ENCODE assay signal across 13 mouse cellular contexts in the genomic region with DNA sequence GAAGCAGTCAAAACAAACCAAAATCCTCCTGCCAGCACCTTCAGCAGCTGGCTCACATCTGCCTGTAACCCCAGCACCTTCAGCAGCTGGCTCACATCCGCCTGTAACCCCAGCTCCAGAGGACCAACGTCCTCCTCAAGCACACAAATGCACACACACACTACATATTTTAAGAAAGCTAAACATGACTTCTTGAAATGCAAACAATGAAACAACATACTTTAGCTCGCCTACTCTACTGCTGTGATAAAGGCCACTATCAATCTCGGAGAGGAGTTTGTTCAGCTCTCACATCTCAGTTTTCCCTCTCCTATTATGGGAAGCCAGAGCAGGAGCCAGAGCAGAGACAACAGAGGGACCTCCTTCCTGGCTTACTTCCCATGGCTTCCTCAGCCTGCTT.
"Had no signal": no experiment of that assay in that cellular context is flagged by ENCODE, and none has a peak within 500 bp of the region (broad histone marks: within the 10 kb centered on the region; RNA-seq: fewer than 3 reads in every experiment).

No protein-coding gene starts in this region.

- DNase-seq: kidney, adult 9 months; layer of hippocampus, adult 9-11 months; layer of hippocampus, postnatal 36 days; midbrain, embryonic 14.5 days; right cerebral cortex, adult 18-20 months; right cerebral cortex, postnatal 25 days; thymus, postnatal 4 days had no signal

- H3K9ac ChIP-seq: limb, embryonic 15.5 days; liver, embryonic 12.5 days; neural tube, embryonic 15.5 days had no signal

- ATAC-seq: hindbrain, postnatal 0 days; liver, embryonic 12.5 days had no signal

- H3K27ac ChIP-seq: hindbrain, postnatal 0 days; limb, embryonic 15.5 days; liver, embryonic 12.5 days; midbrain, embryonic 10.5 days; neural tube, embryonic 15.5 days had no signal

- H3K4me3 ChIP-seq: limb, embryonic 15.5 days; liver, embryonic 12.5 days; midbrain, embryonic 10.5 days; myocyte; neural tube, embryonic 15.5 days had no signal

- H3K27me3 ChIP-seq: limb, embryonic 15.5 days; liver, embryonic 12.5 days; neural tube, embryonic 15.5 days had no signal

- H3K9me3 ChIP-seq: limb, embryonic 15.5 days; liver, embryonic 12.5 days; midbrain, embryonic 10.5 days; neural tube, embryonic 15.5 days had no signal

- H3K4me1 ChIP-seq: limb, embryonic 15.5 days; liver, embryonic 12.5 days; midbrain, embryonic 10.5 days had no signal

- H3K4me2 ChIP-seq: limb, embryonic 15.5 days; liver, embryonic 12.5 days; neural tube, embryonic 15.5 days had no signal

- H3K36me3 ChIP-seq: limb, embryonic 15.5 days; liver, embryonic 12.5 days; midbrain, embryonic 10.5 days; neural tube, embryonic 15.5 days had no signal
